Mouse (Mus musculus) Patski (cell line): Measurements from ENCODE around the gene Ikzf3. TPM values are rescaled to one million over a fixed set of nuclear protein-coding genes. Genes with fewer than 3 reads are reported as not detected.

Experiments used
- ATAC-seq: fragments of 100-300 bp; one replicate; pipeline ENCODE4 v1.8.0; 2021
- CTCF ChIA-PET: fragments of 350-600 bp; sonication (Branson Sonifier 250); formaldehyde crosslinking; loops from one replicate; lab custom pipeline; 2022; ENCODE audit warnings: inconsistent platforms; lab: Charles Lee
- POLR2A ChIA-PET: fragments of 350-600 bp; sonication (Branson Sonifier 250); formaldehyde crosslinking; loops from one replicate; lab custom pipeline; 2022; ENCODE audit warnings: antibody characterized with exemption, inconsistent platforms; lab: Charles Lee
- DNase-seq: peaks from one replicate; pipeline ENCODE4 v3.0.0-alpha.2; 2011; ENCODE audit warnings: low read depth, low spot score
- H3K27me3 ChIP-seq: fragments of 371-371 bp; one replicate; pipeline ENCODE4 v1.5.1; 2021
- CTCF ChIP-seq: fragments of 100-300 bp; IDR thresholded peaks from one replicate; pipeline ENCODE4 v1.5.1; 2021
- in situ Hi-C: fragments of 300-500 bp; cut with MboI; formaldehyde crosslinking; loops from 3 replicates; pipeline ENCODE4 v1.11.1; 2018; ENCODE audit warnings: low pct_unique_long_range_greater_than_20kb, mixed read lengths
- polyA plus RNA-seq: library from polyadenylated mRNA; unstranded; gene quantifications from one replicate; pipeline ENCODE4 v1.2.3, GENCODE M21; 2021

The Ikzf3 gene
- polyA plus RNA-seq, 1 experiment from 2014 or later = not detected

- POLR2A ChIA-PET = no interaction called here
- in situ Hi-C loops = loop anchor here (5.0 kb wide), 1 partner anchor 93 kb away; no protein-coding TSS in a partner anchor
Measured at GRCm38 (mm10) chr11:98435723-98436122, 110.1 kb downstream of the Ikzf3 start.

GRCm38 (mm10) chr11:98431743-98432502 is 113.9 kb downstream of the Ikzf3 start:
- in situ Hi-C loops = no loop called here

More at GRCm38 (mm10) chr11:98435723-98436122, 110.1 kb downstream of the Ikzf3 start:
- CTCF ChIA-PET = no interaction called here
- TF ChIP-seq CTCF = no peak
- no peak for ATAC-seq
- no peaks in the 10 kb centered on the region for H3K27me3 ChIP-seq
- DNase-seq = no peak

GRCm38 (mm10) chr11:98428436-98428835 is 117.4 kb downstream of the Ikzf3 start:
- ATAC-seq = no peak
- ChIA-PET CTCF (no interaction called here), POLR2A (no interaction called here)
- H3K27me3 ChIP-seq = no peaks in the 10 kb centered on the region
- in situ Hi-C loops = no loop called here
- DNase-seq = no peak
- no peak for TF ChIP-seq CTCF

More at GRCm38 (mm10) chr11:98431743-98432502, 113.9 kb downstream of the Ikzf3 start:
- no peak for DNase-seq
- no peaks in the 10 kb centered on the region for H3K27me3 ChIP-seq
- CTCF ChIA-PET = no interaction called here
- POLR2A ChIA-PET = no interaction called here
- TF ChIP-seq CTCF = no peak
- no peak for ATAC-seq

GRCm38 (mm10) chr11:98426592-98426991 is 119.2 kb downstream of the Ikzf3 start:
- ATAC-seq = no peak
- in situ Hi-C loops = no loop called here
- ChIA-PET POLR2A (no interaction called here), CTCF (interaction anchor here (2.2 kb wide), 1 partner anchor 12 kb away, joined by 7 read pairs; the partner anchor contains the start of gene Mien1)
- no peak for TF ChIP-seq CTCF
- DNase-seq = no peak
- H3K27me3 ChIP-seq = no peaks in the 10 kb centered on the region

- no peaks in the 10 kb centered on the region for H3K27me3 ChIP-seq
- in situ Hi-C loops = no loop called here
- TF ChIP-seq CTCF = no peak
- ChIA-PET POLR2A (no interaction called here), CTCF (interaction anchor here (1.3 to 2.8 kb wide), 2 partner anchors 20 to 76 kb away, joined by 5 to 8 read pairs; partner anchors contain the start of gene Mien1)
- no peak for DNase-seq
- no peak for ATAC-seq
Measured at GRCm38 (mm10) chr11:98418939-98419547, 126.8 kb downstream of the Ikzf3 start.

GRCm38 (mm10) chr11:98418273-98418672 is 127.6 kb downstream of the Ikzf3 start:
- H3K27me3 ChIP-seq = no peaks in the 10 kb centered on the region
- no peak for TF ChIP-seq CTCF
- CTCF ChIA-PET = interaction anchor here (1.3 to 2.8 kb wide), 2 partner anchors 20 to 76 kb away, joined by 5 to 8 read pairs; partner anchors contain the start of gene Mien1
- in situ Hi-C loops = no loop called here
- ATAC-seq (no peak), DNase-seq (no peak)
- POLR2A ChIA-PET = no interaction called here

- DNase-seq = no peak
- CTCF ChIA-PET = interaction anchor here (1.5 kb wide), 1 partner anchor 21 kb away, joined by 6 read pairs; the partner anchor contains the start of gene Mien1
- no peak for ATAC-seq
- TF ChIP-seq CTCF = no peak
- POLR2A ChIA-PET = no interaction called here
- H3K27me3 ChIP-seq = no peaks in the 10 kb centered on the region
- in situ Hi-C loops = no loop called here
Measured at GRCm38 (mm10) chr11:98417074-98417473, 128.8 kb downstream of the Ikzf3 start.

Other genes starting within 250 kb of the Ikzf3 start
- gene Neurod2, start 216.4 kb downstream of the Ikzf3 start, polyA plus RNA-seq = not detected
- 19.2 TPM for gene Ppp1r1b, start 197.6 kb downstream of the Ikzf3 start, polyA plus RNA-seq
- 46.3 TPM for gene Stard3, start 187.7 kb downstream of the Ikzf3 start, polyA plus RNA-seq
- gene Tcap, start 162.2 kb downstream of the Ikzf3 start, polyA plus RNA-seq = not detected
- not detected for gene Pnmt, start 159.6 kb downstream of the Ikzf3 start, polyA plus RNA-seq
- gene Pgap3, start 145.5 kb downstream of the Ikzf3 start, polyA plus RNA-seq = 9.9 TPM
- 33.4 TPM for gene Erbb2, start 133.6 kb downstream of the Ikzf3 start, polyA plus RNA-seq
- gene Mien1, start 107.0 kb downstream of the Ikzf3 start, polyA plus RNA-seq = 100 TPM
- 1.7 TPM for gene Grb7, start 99.6 kb downstream of the Ikzf3 start, polyA plus RNA-seq
- gene Zpbp2, start 5.1 kb upstream of the Ikzf3 start, polyA plus RNA-seq = 0.98 TPM
- 94.8 TPM for gene Ormdl3, start 41.3 kb upstream of the Ikzf3 start, polyA plus RNA-seq
- gene Lrrc3c, start 52.3 kb upstream of the Ikzf3 start, polyA plus RNA-seq = not detected
- 16.4 TPM for gene Gm12355, start 79.6 kb upstream of the Ikzf3 start, polyA plus RNA-seq
- not detected for gene Gsdma3, start 80.3 kb upstream of the Ikzf3 start, polyA plus RNA-seq
- not detected for gene Gsdma2, start 100.7 kb upstream of the Ikzf3 start, polyA plus RNA-seq
- gene Gsdma, start 118.3 kb upstream of the Ikzf3 start, polyA plus RNA-seq = 0.06 TPM
- gene Psmd3, start 136.5 kb upstream of the Ikzf3 start, polyA plus RNA-seq = 161 TPM
- 0.62 TPM for gene Csf3, start 155.2 kb upstream of the Ikzf3 start, polyA plus RNA-seq
- 47.2 TPM for gene Med24, start 183.4 kb upstream of the Ikzf3 start, polyA plus RNA-seq
- gene Thra, start 194.6 kb upstream of the Ikzf3 start, polyA plus RNA-seq = 44.7 TPM
- 37.2 TPM for gene Nr1d1, start 229.3 kb upstream of the Ikzf3 start, polyA plus RNA-seq
- 69.9 TPM for gene Msl1, start 249.5 kb upstream of the Ikzf3 start, polyA plus RNA-seq